In the genomic region with DNA sequence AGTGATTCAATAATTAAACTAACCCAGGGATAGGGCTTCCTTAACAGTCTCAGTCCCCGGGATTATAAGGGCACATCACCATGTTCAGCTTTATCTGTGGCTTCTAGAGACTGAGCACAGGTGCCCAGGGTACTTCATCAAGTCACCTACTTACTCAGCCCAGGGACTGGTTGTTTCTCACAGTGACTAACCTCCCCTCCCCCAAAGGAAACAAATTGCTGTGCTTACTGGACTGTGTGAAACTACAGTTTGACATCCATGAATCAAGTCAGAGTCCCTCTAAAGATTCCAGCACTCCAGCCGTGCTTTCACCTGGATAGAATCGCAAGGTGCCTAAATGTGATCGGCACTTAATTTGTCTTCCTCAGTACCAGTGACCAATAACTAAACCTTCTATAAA, we compare ENCODE assay signal across 28 mouse cellular contexts.
DNase-seq lines count a peak whose midpoint lies in the region; ATAC-seq lines count a peak whose summit lies in the region.
"Had no signal": no experiment of that assay in that cellular context is flagged by ENCODE, and none has a peak within 500 bp of the region (broad histone marks: within the 10 kb centered on the region; RNA-seq: fewer than 3 reads in every experiment).

No protein-coding gene starts in this region.

- no peaks in the 10 kb centered on the region for H3K27me3 ChIP-seq in forebrain, embryonic 11.5 days (ENCODE audit: control insufficient read depth, insufficient read depth, low read length)
- H3K27me3 ChIP-seq in forebrain, embryonic 15.5 days = no peaks in the 10 kb centered on the region
- no peaks in the 10 kb centered on the region for H3K27me3 ChIP-seq in kidney, embryonic 15.5 days
- H3K27me3 ChIP-seq: CH12.LX; limb, embryonic 13.5 days; liver, embryonic 12.5 days; neural tube, embryonic 15.5 days; Patski had no signal

- H3K27ac ChIP-seq in forebrain, embryonic 11.5 days (ENCODE audit: low read depth, low read length) = no peak overlapping the region
- H3K27ac ChIP-seq in forebrain, embryonic 15.5 days (replicated peaks) = peak overlapping the region; percentile 41
- H3K27ac ChIP-seq in kidney, embryonic 15.5 days = peak overlapping the region; percentile 54; the same call in 1 of the 2 replicates
- H3K27ac ChIP-seq: heart, embryonic 10.5 days; hindbrain, embryonic 14.5 days; layer of hippocampus, adult 2 months; limb, embryonic 13.5 days; liver, embryonic 12.5 days; neural tube, embryonic 15.5 days had no signal

- 70% methylated on average over 4 of the region's 4 CpGs for WGBS in forebrain, embryonic 11.5 days
- 51% methylated on average over 4 of the region's 4 CpGs for WGBS in forebrain, embryonic 15.5 days
- 27% methylated on average over 4 of the region's 4 CpGs for WGBS in kidney, embryonic 15.5 days

- 0 out of 2 replicates have a peak, but pooled peaks cover 3% of the 10 kb centered on the region for H3K4me1 ChIP-seq in forebrain, embryonic 11.5 days (replicated peaks; ENCODE audit: control insufficient read depth, insufficient read depth, low read length)
- peaks cover 10% of the 10 kb centered on the region for H3K4me1 ChIP-seq in forebrain, embryonic 15.5 days
- peaks cover 9% of the 10 kb centered on the region for H3K4me1 ChIP-seq in kidney, embryonic 15.5 days
- H3K4me1 ChIP-seq: heart, embryonic 10.5 days; liver, embryonic 12.5 days; neural tube, embryonic 15.5 days had no signal

- H3K4me2 ChIP-seq in forebrain, embryonic 11.5 days (ENCODE audit: low read depth, low read length, severe bottlenecking) = no peak overlapping the region
- H3K4me2 ChIP-seq in forebrain, embryonic 15.5 days (replicated peaks) = no peak overlapping the region
- peak overlapping the region; percentile 36 for H3K4me2 ChIP-seq in kidney, embryonic 15.5 days
- H3K4me2 ChIP-seq: hindbrain, embryonic 14.5 days; limb, embryonic 13.5 days; liver, embryonic 12.5 days; midbrain, embryonic 11.5 days; neural tube, embryonic 15.5 days had no signal

- no peak for DNase-seq in forebrain, embryonic 11.5 days (ENCODE audit: low spot score)
- peak; percentile 6 to 34 for DNase-seq in kidney, postnatal 4 days
- DNase-seq in right cerebral cortex, postnatal 14 days = no peak
- no peak for DNase-seq in B cell, adult 2 months
- no peak for DNase-seq in layer of hippocampus, adult 9-11 months
- DNase-seq: adrenal gland, adult 2 months; cerebellum, adult 18-20 months; cerebellum, postnatal 36 days; gastrocnemius, postnatal 10 days; heart, postnatal 4 days; lung, adult 2 months; lung, postnatal 14 days; right cerebral cortex, postnatal 25 days; spleen, adult 18-20 months; thymus, postnatal 25 days had no signal

- H3K9me3 ChIP-seq in forebrain, embryonic 11.5 days (ENCODE audit: control insufficient read depth, low read length) = no peaks in the 10 kb centered on the region
- H3K9me3 ChIP-seq in forebrain, embryonic 15.5 days = no peaks in the 10 kb centered on the region
- no peaks in the 10 kb centered on the region for H3K9me3 ChIP-seq in kidney, embryonic 15.5 days (replicated peaks)
- H3K9me3 ChIP-seq: G1E; heart, embryonic 10.5 days; limb, embryonic 13.5 days; liver, embryonic 12.5 days; neural tube, embryonic 15.5 days had no signal

- H3K9ac ChIP-seq in forebrain, embryonic 11.5 days (ENCODE audit: low read length) = no peak overlapping the region
- no peak overlapping the region for H3K9ac ChIP-seq in forebrain, embryonic 15.5 days (replicated peaks)
- no peak overlapping the region for H3K9ac ChIP-seq in kidney, embryonic 15.5 days
- H3K9ac ChIP-seq: hindbrain, embryonic 14.5 days; limb, embryonic 13.5 days; liver, embryonic 12.5 days; neural tube, embryonic 15.5 days had no signal

- H3K4me3 ChIP-seq in forebrain, embryonic 11.5 days (ENCODE audit: low read depth, low read length) = no peak overlapping the region
- no peak overlapping the region for H3K4me3 ChIP-seq in forebrain, embryonic 15.5 days
- H3K4me3 ChIP-seq in kidney, embryonic 15.5 days (replicated peaks) = no peak overlapping the region
- H3K4me3 ChIP-seq: heart, embryonic 10.5 days; layer of hippocampus, adult 2 months; limb, embryonic 13.5 days; liver, embryonic 12.5 days; neural tube, embryonic 15.5 days had no signal

- ATAC-seq in forebrain, embryonic 11.5 days (replicated peaks; ENCODE audit: low FRiP score) = peak; percentile 76
- peak; percentile 78 for ATAC-seq in forebrain, embryonic 15.5 days (replicated peaks)
- peak; percentile 90 for ATAC-seq in kidney, embryonic 15.5 days (replicated peaks; ENCODE audit: low FRiP score)
- ATAC-seq: inflammation-experienced regulatory T-cells, adult 6 months; liver, embryonic 12.5 days; Patski had no signal

- H3K36me3 ChIP-seq in forebrain, embryonic 11.5 days (ENCODE audit: control insufficient read depth, insufficient read depth, low read length) = no peaks in the 10 kb centered on the region
- H3K36me3 ChIP-seq in forebrain, embryonic 15.5 days = no peaks in the 10 kb centered on the region
- no peaks in the 10 kb centered on the region for H3K36me3 ChIP-seq in kidney, embryonic 15.5 days
- H3K36me3 ChIP-seq: G1E; heart, embryonic 10.5 days; limb, embryonic 13.5 days; liver, embryonic 12.5 days; neural tube, embryonic 15.5 days had no signal

Comparison
In these comparisons a context has a peak if more than half of its experiments do, and no peak if none do; other contexts are left out.
1. DNase-seq: peak in kidney, postnatal 4 days (2 of 2); none in forebrain, embryonic 11.5 days (single experiment), right cerebral cortex, postnatal 14 days (single experiment), B cell, adult 2 months (0 of 2) and layer of hippocampus, adult 9-11 months (single experiment).
2. Peak in every context shown above with its lines, with median percentiles within 50 percentile points of each other: ATAC-seq.